Mouse (Mus musculus): ENCODE data around the gene Golga2. TPM values are rescaled to one million over a fixed set of nuclear protein-coding genes. Genes with fewer than 3 reads are reported as not detected.

Golga2 gene
- polyA plus RNA-seq, 1 experiment from 2014 or later, result 24.3 TPM

- Histone ChIP-seq H3K27me3 (ENCODE audit: control insufficient read depth, insufficient read depth, low read length) (no peaks in the 10 kb centered on the region), H3K36me3 (ENCODE audit: control insufficient read depth, insufficient read depth, low read length) (no peaks in the 10 kb centered on the region; the same call in 1 of the 2 replicates), H3K27ac (ENCODE audit: low read length) (no peak overlapping the region), H3K4me2 (replicated peaks; ENCODE audit: low read depth, low read length) (no peak overlapping the region), H3K9me3 (ENCODE audit: control insufficient read depth, low read depth, low read length) (no peaks in the 10 kb centered on the region), H3K4me1 (ENCODE audit: control insufficient read depth, insufficient read depth, low read length) (peaks cover 17% of the 10 kb centered on the region), H3K4me3 (ENCODE audit: low read depth, low read length) (no peak overlapping the region), H3K9ac (replicated peaks; ENCODE audit: low read depth, low read length) (no peak overlapping the region)
- ATAC-seq (ENCODE audit: insufficient number of reproducible peaks, insufficient read depth, low FRiP score, low read depth), result no peak
- WGBS, result 77% methylated on average over 7 of the region's 7 CpGs
Measured at GRCm38 (mm10) chr2:32322754-32323741, 35.9 kb downstream of the Golga2 start.

- H3K4me1 ChIP-seq (ENCODE audit: control insufficient read depth, insufficient read depth, low read length), result peaks cover 27% of the 10 kb centered on the region
- H3K27ac ChIP-seq (ENCODE audit: low read length), result no peak overlapping the region
- H3K9me3 ChIP-seq (ENCODE audit: control insufficient read depth, low read depth, low read length), result no peaks in the 10 kb centered on the region
- ATAC-seq (ENCODE audit: insufficient number of reproducible peaks, insufficient read depth, low FRiP score, low read depth), result no peak
- no peak overlapping the region for H3K4me3 ChIP-seq (ENCODE audit: low read depth, low read length)
- H3K9ac ChIP-seq (replicated peaks; ENCODE audit: low read depth, low read length), result no peak overlapping the region
- no peaks in the 10 kb centered on the region; the same call in 1 of the 2 replicates for H3K36me3 ChIP-seq (ENCODE audit: control insufficient read depth, insufficient read depth, low read length)
- H3K4me2 ChIP-seq (replicated peaks; ENCODE audit: low read depth, low read length), result no peak overlapping the region
- no peaks in the 10 kb centered on the region for H3K27me3 ChIP-seq (ENCODE audit: control insufficient read depth, insufficient read depth, low read length)
- WGBS, result 54% methylated on average over 4 of the region's 4 CpGs
Measured at GRCm38 (mm10) chr2:32324322-32324721, 37.1 kb downstream of the Golga2 start.

GRCm38 (mm10) chr2:32325342-32325741 is 38.2 kb downstream of the Golga2 start:
- no peaks in the 10 kb centered on the region; the same call in 1 of the 2 replicates for H3K36me3 ChIP-seq (ENCODE audit: control insufficient read depth, insufficient read depth, low read length)
- ATAC-seq (ENCODE audit: insufficient number of reproducible peaks, insufficient read depth, low FRiP score, low read depth), result no peak

GRCm38 (mm10) chr2:32327200-32327599 is 40.0 kb downstream of the Golga2 start:
- Histone ChIP-seq H3K36me3 (ENCODE audit: control insufficient read depth, insufficient read depth, low read length) (no peaks in the 10 kb centered on the region), H3K4me1 (ENCODE audit: control insufficient read depth, insufficient read depth, low read length) (peaks cover 20% of the 10 kb centered on the region), H3K9ac (replicated peaks; ENCODE audit: low read depth, low read length) (no peak overlapping the region), H3K4me2 (replicated peaks; ENCODE audit: low read depth, low read length) (no peak overlapping the region), H3K27ac (ENCODE audit: low read length) (no peak overlapping the region), H3K27me3 (ENCODE audit: control insufficient read depth, insufficient read depth, low read length) (no peaks in the 10 kb centered on the region), H3K4me3 (ENCODE audit: low read depth, low read length) (no peak overlapping the region), H3K9me3 (ENCODE audit: control insufficient read depth, low read depth, low read length) (no peaks in the 10 kb centered on the region)
- 63% methylated on average over 4 of the region's 4 CpGs for WGBS
- no peak for ATAC-seq (ENCODE audit: insufficient number of reproducible peaks, insufficient read depth, low FRiP score, low read depth)

More at GRCm38 (mm10) chr2:32325342-32325741, 38.2 kb downstream of the Golga2 start:
- no peak overlapping the region for H3K4me2 ChIP-seq (replicated peaks; ENCODE audit: low read depth, low read length)
- H3K9me3 ChIP-seq (ENCODE audit: control insufficient read depth, low read depth, low read length), result no peaks in the 10 kb centered on the region
- H3K9ac ChIP-seq (replicated peaks; ENCODE audit: low read depth, low read length), result no peak overlapping the region
- H3K27me3 ChIP-seq (ENCODE audit: control insufficient read depth, insufficient read depth, low read length), result no peaks in the 10 kb centered on the region
- H3K27ac ChIP-seq (ENCODE audit: low read length), result 0 out of 2 replicates have a peak overlapping the region, but pooled peaks have one; percentile 28
- peaks cover 20% of the 10 kb centered on the region for H3K4me1 ChIP-seq (ENCODE audit: control insufficient read depth, insufficient read depth, low read length)
- no peak overlapping the region for H3K4me3 ChIP-seq (ENCODE audit: low read depth, low read length)
- WGBS, result 51% methylated on average over 7 of the region's 7 CpGs

GRCm38 (mm10) chr2:32328911-32329460 is 41.8 kb downstream of the Golga2 start:
- H3K9ac ChIP-seq (replicated peaks; ENCODE audit: low read depth, low read length), result no peak overlapping the region
- no peak overlapping the region for H3K4me3 ChIP-seq (ENCODE audit: low read depth, low read length)
- ATAC-seq (ENCODE audit: insufficient number of reproducible peaks, insufficient read depth, low FRiP score, low read depth), result no peak
- H3K4me1 ChIP-seq (ENCODE audit: control insufficient read depth, insufficient read depth, low read length), result peaks cover 20% of the 10 kb centered on the region
- peak overlapping the region; percentile 67 for H3K27ac ChIP-seq (ENCODE audit: low read length)
- WGBS, result 24% methylated on average over 13 of the region's 13 CpGs
- no peaks in the 10 kb centered on the region; the same call in 1 of the 2 replicates for H3K36me3 ChIP-seq (ENCODE audit: control insufficient read depth, insufficient read depth, low read length)
- H3K9me3 ChIP-seq (ENCODE audit: control insufficient read depth, low read depth, low read length), result no peaks in the 10 kb centered on the region
- no peak overlapping the region for H3K4me2 ChIP-seq (replicated peaks; ENCODE audit: low read depth, low read length)
- no peaks in the 10 kb centered on the region for H3K27me3 ChIP-seq (ENCODE audit: control insufficient read depth, insufficient read depth, low read length)

GRCm38 (mm10) chr2:32329531-32329930 is 42.3 kb downstream of the Golga2 start:
- no peak for ATAC-seq (ENCODE audit: insufficient number of reproducible peaks, insufficient read depth, low FRiP score, low read depth)
- Histone ChIP-seq H3K36me3 (ENCODE audit: control insufficient read depth, insufficient read depth, low read length) (no peaks in the 10 kb centered on the region; the same call in 1 of the 2 replicates), H3K4me2 (replicated peaks; ENCODE audit: low read depth, low read length) (no peak overlapping the region), H3K27ac (ENCODE audit: low read length) (peak overlapping the region; percentile 67), H3K4me3 (ENCODE audit: low read depth, low read length) (no peak overlapping the region), H3K9me3 (ENCODE audit: control insufficient read depth, low read depth, low read length) (no peaks in the 10 kb centered on the region), H3K9ac (replicated peaks; ENCODE audit: low read depth, low read length) (no peak overlapping the region), H3K4me1 (ENCODE audit: control insufficient read depth, insufficient read depth, low read length) (peaks cover 20% of the 10 kb centered on the region), H3K27me3 (ENCODE audit: control insufficient read depth, insufficient read depth, low read length) (no peaks in the 10 kb centered on the region)
- 22% methylated on average over 6 of the region's 6 CpGs for WGBS

- Histone ChIP-seq H3K27ac (ENCODE audit: low read length) (no peak overlapping the region), H3K4me1 (ENCODE audit: control insufficient read depth, insufficient read depth, low read length) (peaks cover 16% of the 10 kb centered on the region), H3K4me3 (ENCODE audit: low read depth, low read length) (no peak overlapping the region), H3K9me3 (ENCODE audit: control insufficient read depth, low read depth, low read length) (no peaks in the 10 kb centered on the region), H3K36me3 (ENCODE audit: control insufficient read depth, insufficient read depth, low read length) (no peaks in the 10 kb centered on the region; the same call in 1 of the 2 replicates), H3K27me3 (ENCODE audit: control insufficient read depth, insufficient read depth, low read length) (no peaks in the 10 kb centered on the region), H3K4me2 (replicated peaks; ENCODE audit: low read depth, low read length) (no peak overlapping the region), H3K9ac (replicated peaks; ENCODE audit: low read depth, low read length) (no peak overlapping the region)
- ATAC-seq (ENCODE audit: insufficient number of reproducible peaks, insufficient read depth, low FRiP score, low read depth), result no peak
- 88% methylated on average over 5 of the region's 5 CpGs for WGBS
Measured at GRCm38 (mm10) chr2:32332159-32332558, 45.0 kb downstream of the Golga2 start.

- no peak overlapping the region for H3K9ac ChIP-seq (replicated peaks; ENCODE audit: low read depth, low read length)
- 53% methylated on average over 15 of the region's 15 CpGs for WGBS
- no peak overlapping the region for H3K27ac ChIP-seq (ENCODE audit: low read length)
- H3K4me3 ChIP-seq (ENCODE audit: low read depth, low read length), result no peak overlapping the region
- ATAC-seq (ENCODE audit: insufficient number of reproducible peaks, insufficient read depth, low FRiP score, low read depth), result no peak
- no peaks in the 10 kb centered on the region for H3K9me3 ChIP-seq (ENCODE audit: control insufficient read depth, low read depth, low read length)
- no peak overlapping the region for H3K4me2 ChIP-seq (replicated peaks; ENCODE audit: low read depth, low read length)
- H3K4me1 ChIP-seq (ENCODE audit: control insufficient read depth, insufficient read depth, low read length), result no peaks in the 10 kb centered on the region
- H3K36me3 ChIP-seq (ENCODE audit: control insufficient read depth, insufficient read depth, low read length), result peaks cover 5% of the 10 kb centered on the region; the same call in 1 of the 2 replicates
- no peaks in the 10 kb centered on the region for H3K27me3 ChIP-seq (ENCODE audit: control insufficient read depth, insufficient read depth, low read length)
Measured at GRCm38 (mm10) chr2:32335888-32336287, 48.7 kb downstream of the Golga2 start.

All from stomach, embryonic 14.5 days (tissue).